Mouse (Mus musculus) lung, embryonic 15.5 days (tissue): ENCODE data around the gene Tnfaip1. TPM values are rescaled to one million over a fixed set of nuclear protein-coding genes. Genes with fewer than 3 reads are reported as not detected.
"Not testable (repeated sequence)": the region's sequence is repeated elsewhere in the genome, so short reads cannot be mapped to it uniquely, and the experiment has no call there.

Experiments used
- ATAC-seq: fragments of 200-750 bp; cut with Nextera tagmentation; 2 replicates; pipeline ENCODE4 v1.8.0; 2017; ENCODE audit warnings: moderate number of reproducible peaks, borderline replicate concordance; ENCODE audit not compliant: low FRiP score, low TSS enrichment; ENCODE audit errors: extremely low read depth
- H3K27ac ChIP-seq: fragments of 300-500 bp; sonication (generic); 2 replicates; pipeline ENCODE4 v1.5.1; 2015; ENCODE audit warnings: moderate library complexity, mild to moderate bottlenecking, inconsistent platforms
- H3K27me3 ChIP-seq: fragments of 300-500 bp; sonication (generic); 2 replicates; pipeline ENCODE4 v1.6.1; 2015; ENCODE audit warnings: inconsistent platforms
- H3K36me3 ChIP-seq: fragments of 300-500 bp; sonication (generic); 2 replicates; pipeline ENCODE4 v1.6.1; 2015; ENCODE audit warnings: inconsistent platforms
- H3K4me1 ChIP-seq: fragments of 300-500 bp; sonication (generic); 2 replicates; pipeline ENCODE4 v1.6.1; 2015; ENCODE audit warnings: inconsistent platforms
- H3K4me2 ChIP-seq: fragments of 300-500 bp; sonication (generic); 2 replicates; pipeline ENCODE4 v1.6.1; 2015; ENCODE audit warnings: inconsistent platforms, mild to moderate bottlenecking, moderate library complexity
- H3K4me3 ChIP-seq: fragments of 300-500 bp; sonication (generic); 2 replicates; pipeline ENCODE4 v1.5.1; 2015; ENCODE audit warnings: mild to moderate bottlenecking, inconsistent platforms
- H3K9ac ChIP-seq: fragments of 300-500 bp; sonication (generic); 2 replicates; pipeline ENCODE4 v1.6.1; 2015; ENCODE audit warnings: inconsistent platforms
- H3K9me3 ChIP-seq: fragments of 300-500 bp; sonication (generic); 2 replicates; pipeline ENCODE4 v1.6.1; 2016; ENCODE audit warnings: inconsistent platforms
- WGBS: fragments of 180-500 bp; shearing (Covaris S2); methylation state at CpG from one replicate; pipeline ENCODE4 v1.1.7; 2015; 5-methylcytosine and 5-hydroxymethylcytosine counted together
- polyA plus RNA-seq: library from polyadenylated mRNA; unstranded; fragments of >200 nt; fragmentation: Nextera tagmentation; extraction: Ambion mirVana; gene quantifications from 2 replicates; pipeline ENCODE4 v1.2.1, GENCODE M21; 2015

Gene Tnfaip1
- polyA plus RNA-seq, 1 experiment from 2014 or later: 83.1 TPM

GRCm38 (mm10) chr11:78535376-78536079, 604 bp downstream of the Tnfaip1 start:
- peak overlapping the region; percentile 70 for H3K9ac ChIP-seq
- H3K27me3 ChIP-seq: no peaks in the 10 kb centered on the region
- under 1% methylated on average over 23 of the region's 23 CpGs for WGBS
- peak overlapping the region; percentile 73 for H3K4me2 ChIP-seq
- H3K27ac ChIP-seq: peak overlapping the region; percentile 94
- H3K9me3 ChIP-seq: no peaks in the 10 kb centered on the region
- H3K36me3 ChIP-seq: peaks cover 21% of the 10 kb centered on the region
- H3K4me1 ChIP-seq: peaks cover 28% of the 10 kb centered on the region
- peak; percentile 6; the same call in 1 of the 2 replicates for ATAC-seq
- H3K4me3 ChIP-seq: peak overlapping the region; percentile 65

- peak overlapping the region; percentile 94; the same call in 1 of the 2 replicates for H3K27ac ChIP-seq
- ATAC-seq: no peak
- H3K9me3 ChIP-seq: no peaks in the 10 kb centered on the region
- peaks cover 31% of the 10 kb centered on the region for H3K4me1 ChIP-seq
- peaks cover 18% of the 10 kb centered on the region for H3K36me3 ChIP-seq
- H3K4me3 ChIP-seq: peak overlapping the region; percentile 65
- H3K27me3 ChIP-seq: no peaks in the 10 kb centered on the region
- 63% methylated on average over 4 of the region's 4 CpGs for WGBS
- H3K9ac ChIP-seq: no peak overlapping the region
- peak overlapping the region; percentile 73 for H3K4me2 ChIP-seq
Measured at GRCm38 (mm10) chr11:78534516-78534915, 1.6 kb downstream of the Tnfaip1 start.

GRCm38 (mm10) chr11:78531515-78531914, 4.6 kb downstream of the Tnfaip1 start:
- H3K9me3 ChIP-seq, H3K9ac ChIP-seq, H3K4me3 ChIP-seq, ATAC-seq, H3K27me3 ChIP-seq: not testable (repeated sequence)
- H3K27ac ChIP-seq: peak overlapping the region; percentile 64
- 81% methylated on average over 9 of the region's 10 CpGs for WGBS
- H3K36me3 ChIP-seq: peaks cover 39% of the 10 kb centered on the region
- H3K4me2 ChIP-seq: peak overlapping the region; percentile 16; the same call in 1 of the 2 replicates
- peaks cover 14% of the 10 kb centered on the region for H3K4me1 ChIP-seq

DNA sequence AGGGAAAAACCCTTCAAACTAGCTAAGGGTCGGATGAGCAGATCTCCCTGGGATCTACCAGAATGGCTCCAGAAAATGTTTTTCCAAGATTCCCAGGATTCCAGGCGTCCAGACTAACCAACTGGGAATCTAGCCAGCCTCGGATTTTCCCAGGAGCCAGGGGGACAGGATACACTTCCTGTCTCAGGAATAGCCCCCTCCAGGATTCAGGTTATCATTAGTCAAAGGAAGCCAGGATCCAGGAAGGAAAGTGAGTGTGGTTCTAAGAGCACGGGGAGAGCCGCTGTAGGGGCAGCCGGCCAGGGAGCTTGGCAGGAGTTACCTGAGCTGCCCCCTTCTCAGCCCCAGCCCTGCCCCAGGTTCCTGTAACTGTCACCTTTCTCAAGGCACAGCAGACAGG, 5.1 kb downstream of the Tnfaip1 start:
- peaks cover 44% of the 10 kb centered on the region for H3K36me3 ChIP-seq
- H3K27ac ChIP-seq: peak overlapping the region; percentile 64
- no peak overlapping the region for H3K4me3 ChIP-seq
- WGBS: 51% methylated on average over 6 of the region's 6 CpGs
- peaks cover 14% of the 10 kb centered on the region for H3K4me1 ChIP-seq
- H3K9me3 ChIP-seq: no peaks in the 10 kb centered on the region
- no peaks in the 10 kb centered on the region for H3K27me3 ChIP-seq
- no peak for ATAC-seq
- peak overlapping the region; percentile 16; the same call in 1 of the 2 replicates for H3K4me2 ChIP-seq
- H3K9ac ChIP-seq: no peak overlapping the region

GRCm38 (mm10) chr11:78530001-78530400, 6.1 kb downstream of the Tnfaip1 start:
- WGBS: 86% methylated on average over 12 of the region's 12 CpGs
- ATAC-seq: no peak
- Histone ChIP-seq H3K4me3 (no peak overlapping the region), H3K4me1 (peaks cover 12% of the 10 kb centered on the region), H3K9ac (no peak overlapping the region), H3K36me3 (peaks cover 54% of the 10 kb centered on the region), H3K9me3 (no peaks in the 10 kb centered on the region), H3K27ac (no peak overlapping the region; the same call in 1 of the 2 replicates), H3K27me3 (no peaks in the 10 kb centered on the region), H3K4me2 (no peak overlapping the region)

DNA sequence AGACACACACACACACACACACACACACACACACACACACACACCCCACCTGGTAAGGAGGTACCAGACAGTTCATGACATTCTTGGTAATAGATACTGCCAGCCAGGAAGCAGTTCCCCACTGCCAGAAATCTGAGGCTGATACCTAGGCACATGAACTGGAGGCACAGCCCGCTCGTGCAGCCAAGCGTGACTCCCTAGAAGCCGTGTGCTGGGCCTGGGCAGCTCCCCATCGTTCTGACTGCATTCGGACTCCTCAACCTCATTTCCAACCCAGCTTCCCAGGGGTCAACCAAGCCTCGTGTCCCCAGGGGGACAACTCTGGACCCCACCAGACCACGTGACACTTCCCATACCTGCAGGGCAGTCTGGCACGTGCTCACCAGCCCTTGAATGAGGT, 7.4 kb downstream of the Tnfaip1 start:
- Histone ChIP-seq H3K4me2 (no peak overlapping the region), H3K4me3 (no peak overlapping the region), H3K36me3 (peaks cover 67% of the 10 kb centered on the region), H3K4me1 (0 out of 2 replicates have a peak, but pooled peaks cover 3% of the 10 kb centered on the region), H3K9ac (no peak overlapping the region), H3K9me3 (no peaks in the 10 kb centered on the region), H3K27me3 (no peaks in the 10 kb centered on the region), H3K27ac (no peak overlapping the region)
- no peak for ATAC-seq
- WGBS: 87% methylated on average over 9 of the region's 9 CpGs

DNA sequence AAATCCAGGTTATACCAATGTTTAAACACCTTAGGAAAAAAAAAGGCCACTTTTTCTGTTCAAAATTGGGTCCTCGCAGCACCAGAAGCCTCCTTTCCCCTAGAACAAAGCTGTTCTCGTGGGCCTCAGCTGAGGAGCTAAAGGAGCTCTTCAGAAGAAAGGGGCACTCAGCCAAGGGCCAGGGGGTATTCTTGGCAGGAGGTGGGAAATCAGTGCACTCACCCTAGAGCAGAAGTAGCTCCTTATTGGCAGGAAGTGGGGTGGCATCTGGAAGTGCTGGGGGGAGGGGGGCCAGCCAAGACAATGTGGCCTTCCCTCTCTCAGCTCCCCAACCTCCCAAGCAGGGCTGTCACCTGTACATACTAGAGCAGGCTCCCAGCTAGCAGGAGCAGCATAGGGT, 11.3 kb downstream of the Tnfaip1 start:
- ATAC-seq: no peak
- Histone ChIP-seq H3K9me3 (no peaks in the 10 kb centered on the region), H3K9ac (no peak overlapping the region), H3K27ac (0 out of 2 replicates have a peak overlapping the region, but pooled peaks have one; percentile 2), H3K4me1 (no peaks in the 10 kb centered on the region), H3K4me2 (no peak overlapping the region), H3K36me3 (peaks cover 96% of the 10 kb centered on the region), H3K27me3 (no peaks in the 10 kb centered on the region), H3K4me3 (no peak overlapping the region)
- 63% methylated on average over 2 of the region's 2 CpGs for whole genome bisulfite sequencing

DNA sequence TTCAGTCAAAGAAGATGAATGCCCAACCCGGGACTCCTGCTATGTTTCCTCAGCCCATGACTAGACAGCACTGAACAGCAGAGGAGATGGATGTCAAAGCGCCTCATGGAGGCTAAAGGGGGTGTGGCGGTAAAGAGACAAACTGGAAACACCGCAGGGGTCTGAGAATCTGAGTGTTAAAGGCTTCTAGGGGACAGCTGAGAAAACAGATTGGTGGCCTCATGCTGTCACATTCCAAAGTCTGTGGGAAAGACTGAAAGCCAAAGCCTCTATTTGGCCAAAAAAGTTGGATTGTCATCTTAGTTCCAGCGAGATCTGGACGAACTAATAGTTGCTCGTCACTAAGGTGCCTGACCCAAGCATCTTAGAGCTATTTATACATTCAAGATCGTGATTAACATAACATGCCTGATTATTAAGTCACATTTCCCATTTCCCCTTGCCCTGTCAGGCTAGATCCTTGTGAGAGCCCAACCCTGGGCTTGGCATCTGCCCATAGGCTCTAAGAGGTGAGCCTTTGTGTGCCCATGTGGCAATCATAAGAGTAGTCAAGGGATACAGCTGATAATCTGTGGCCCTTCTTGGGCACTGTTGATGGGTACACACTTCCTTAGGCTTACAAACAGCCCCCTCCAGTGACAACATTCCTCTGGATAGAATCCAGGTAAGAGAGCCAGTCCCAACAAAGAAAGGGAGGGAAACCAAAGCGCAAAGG, 12.7 kb downstream of the Tnfaip1 start:
- Histone ChIP-seq H3K36me3 (peaks cover 98% of the 10 kb centered on the region), H3K27ac (no peak overlapping the region), H3K9me3 (no peaks in the 10 kb centered on the region), H3K4me1 (no peaks in the 10 kb centered on the region), H3K27me3 (no peaks in the 10 kb centered on the region), H3K9ac (no peak overlapping the region), H3K4me2 (no peak overlapping the region), H3K4me3 (no peak overlapping the region)
- WGBS: 69% methylated on average over 9 of the region's 9 CpGs
- ATAC-seq: no peak

- no peak overlapping the region for H3K4me3 ChIP-seq
- H3K9me3 ChIP-seq: no peaks in the 10 kb centered on the region
- no peaks in the 10 kb centered on the region for H3K4me1 ChIP-seq
- H3K36me3 ChIP-seq: peaks cover 98% of the 10 kb centered on the region
- H3K4me2 ChIP-seq: no peak overlapping the region
- WGBS: 100% methylated on average over 1 of the region's 1 CpGs
- no peaks in the 10 kb centered on the region for H3K27me3 ChIP-seq
- no peak overlapping the region for H3K27ac ChIP-seq
- no peak for ATAC-seq
- H3K9ac ChIP-seq: no peak overlapping the region
Measured at GRCm38 (mm10) chr11:78522481-78522997, 13.6 kb downstream of the Tnfaip1 start.

GRCm38 (mm10) chr11:78521880-78522279, 14.3 kb downstream of the Tnfaip1 start:
- WGBS: 74% methylated on average over 3 of the region's 3 CpGs
- Histone ChIP-seq H3K27ac (no peak overlapping the region), H3K27me3 (no peaks in the 10 kb centered on the region), H3K4me2 (no peak overlapping the region), H3K36me3 (peaks cover 94% of the 10 kb centered on the region), H3K9ac (no peak overlapping the region), H3K4me1 (no peaks in the 10 kb centered on the region), H3K9me3 (no peaks in the 10 kb centered on the region), H3K4me3 (no peak overlapping the region)
- ATAC-seq: no peak

DNA sequence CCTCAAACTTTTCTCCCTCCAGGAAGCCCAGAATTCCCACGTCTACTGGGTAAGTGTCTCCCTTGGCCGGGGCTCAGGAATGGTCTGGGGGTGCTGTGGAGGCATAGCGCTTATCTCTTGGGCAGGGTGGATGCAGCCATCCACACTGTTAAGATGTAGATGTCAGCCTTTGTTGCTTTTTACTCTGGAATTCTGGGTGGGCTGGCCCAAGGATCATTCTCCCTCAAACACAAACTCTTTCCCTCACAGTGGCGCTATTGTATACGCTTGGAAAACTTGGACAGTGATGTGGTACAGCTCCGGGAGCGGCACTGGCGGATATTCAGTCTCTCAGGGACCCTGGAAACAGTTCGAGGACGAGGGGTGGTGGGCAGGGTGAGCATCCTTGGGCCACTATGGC, 17.2 kb downstream of the Tnfaip1 start:
- H3K4me1 ChIP-seq: peaks cover under 1% of the 10 kb centered on the region; the same call in 1 of the 2 replicates
- no peaks in the 10 kb centered on the region for H3K27me3 ChIP-seq
- H3K4me2 ChIP-seq: no peak overlapping the region
- H3K4me3 ChIP-seq: no peak overlapping the region
- H3K27ac ChIP-seq: no peak overlapping the region
- peaks cover 93% of the 10 kb centered on the region for H3K36me3 ChIP-seq
- no peak overlapping the region for H3K9ac ChIP-seq
- ATAC-seq: no peak
- no peaks in the 10 kb centered on the region for H3K9me3 ChIP-seq
- WGBS: 85% methylated on average over 10 of the region's 10 CpGs
